Mouse (Mus musculus): ENCODE measurements around the gene Cyp4f17.

- TF ChIP-seq USF1 (IDR thresholded peaks at IDR 0.05; ENCODE audit: low read depth): no peak
- no peak for TF ChIP-seq POLR2AphosphoS2 (IDR thresholded peaks at IDR 0.05; ENCODE audit: insufficient read length, low read depth)
- TF ChIP-seq POLR2A (IDR thresholded peaks at IDR 0.05; ENCODE audit: insufficient read length, low read depth): no peak
- no peak for TF ChIP-seq MYOD1 (IDR thresholded peaks at IDR 0.05; ENCODE audit: control insufficient read depth in 1 of 3, insufficient read length in 2 of 3, low read depth in 2 of 3)
- TF ChIP-seq SRF (IDR thresholded peaks at IDR 0.05; ENCODE audit: control insufficient read depth, insufficient read length, low read depth): no peak
Observed at GRCm38 (mm10) chr17:32522816-32523215, 17.0 kb downstream of the Cyp4f17 start.
